Mouse (Mus musculus): Measurements from ENCODE around the gene Olfr725. TPM values are rescaled to one million over a fixed set of nuclear protein-coding genes. Genes with fewer than 3 reads are reported as not detected.

The Olfr725 gene
- total RNA-seq (2014; rRNA removed), result not detected in 2 replicates
- polyA plus RNA-seq (2015; fragmentation: Nextera tagmentation; extraction: Ambion mirVana), result not detected in 2 replicates

GRCm38 (mm10) chr14:50040275-50040674 lies at the start of gene Olfr725:
Gene Olfr725 (minus strand): TSS chr14:50040375.
- TF ChIP-seq CTCF (IDR thresholded peaks at IDR 0.05; ENCODE audit: low read depth), result no peak
- H3K27me3 ChIP-seq (ENCODE audit: insufficient read depth, low read length), result no peaks in the 10 kb centered on the region
- ATAC-seq (no peak), DNase-seq (ENCODE audit: low spot score) (no peak)
- H3K9me3 ChIP-seq (ENCODE audit: low read length), result no peaks in the 10 kb centered on the region
- H3K4me2 ChIP-seq (ENCODE audit: low read depth, low read length), result no peak within 1 kb of the TSS
- H3K4me1 ChIP-seq (ENCODE audit: insufficient read depth, low read length), result no peaks in the 10 kb centered on the region
- H3K36me3 ChIP-seq (ENCODE audit: insufficient read depth, low read length), result no peaks in the 10 kb centered on the region
- H3K9ac ChIP-seq (replicated peaks; ENCODE audit: low read length), result no peak within 1 kb of the TSS
- no peak within 1 kb of the TSS for H3K27ac ChIP-seq
- H3K4me3 ChIP-seq (ENCODE audit: low read length), result no peak within 1 kb of the TSS

- 1% methylated on average over 4 of the region's 4 CpGs for WGBS
- no peak for TF ChIP-seq CTCF (IDR thresholded peaks at IDR 0.05; ENCODE audit: low read depth)
These were observed 22.5 kb upstream of the Olfr725 start for GRCm38 (mm10) chr14:50062733-50063104.

GRCm38 (mm10) chr14:50061955-50062732 lies 22.0 kb upstream of the Olfr725 start:
- H3K4me2 ChIP-seq (ENCODE audit: low read depth, low read length), result peak overlapping the region; percentile 66
- WGBS, result 2% methylated on average over 50 of the region's 52 CpGs
- no peaks in the 10 kb centered on the region for H3K27me3 ChIP-seq (ENCODE audit: insufficient read depth, low read length)
- peak overlapping the region; percentile 59 for H3K9ac ChIP-seq (replicated peaks; ENCODE audit: low read length)
- DNase-seq (ENCODE audit: low spot score), result peak; percentile 85
- no peaks in the 10 kb centered on the region for H3K4me1 ChIP-seq (ENCODE audit: insufficient read depth, low read length)
- H3K4me3 ChIP-seq (ENCODE audit: low read length), result peak overlapping the region; percentile 76
- no peaks in the 10 kb centered on the region for H3K9me3 ChIP-seq (ENCODE audit: low read length)
- no peaks in the 10 kb centered on the region for H3K36me3 ChIP-seq (ENCODE audit: insufficient read depth, low read length)
- peak overlapping the region; percentile 77 for H3K27ac ChIP-seq
- peak; percentile 97 for ATAC-seq
- TF ChIP-seq CTCF (IDR thresholded peaks at IDR 0.05; ENCODE audit: low read depth), result peak; percentile 76

More at GRCm38 (mm10) chr14:50062733-50063104, 22.5 kb upstream of the Olfr725 start:
- H3K9ac ChIP-seq (replicated peaks; ENCODE audit: low read length), result no peak overlapping the region
- H3K4me1 ChIP-seq (ENCODE audit: insufficient read depth, low read length), result no peaks in the 10 kb centered on the region
- no peaks in the 10 kb centered on the region for H3K9me3 ChIP-seq (ENCODE audit: low read length)
- H3K27ac ChIP-seq, result 0 out of 2 replicates have a peak overlapping the region, but pooled peaks have one; percentile 77
- no peaks in the 10 kb centered on the region for H3K27me3 ChIP-seq (ENCODE audit: insufficient read depth, low read length)
- no peak for DNase-seq (ENCODE audit: low spot score)
- ATAC-seq, result peak; percentile 60
- H3K36me3 ChIP-seq (ENCODE audit: insufficient read depth, low read length), result no peaks in the 10 kb centered on the region
- peak overlapping the region; percentile 66 for H3K4me2 ChIP-seq (ENCODE audit: low read depth, low read length)
- H3K4me3 ChIP-seq (ENCODE audit: low read length), result peak overlapping the region; percentile 76

- H3K36me3 ChIP-seq (ENCODE audit: insufficient read depth, low read length), result no peaks in the 10 kb centered on the region
- H3K9me3 ChIP-seq (ENCODE audit: low read length), result no peaks in the 10 kb centered on the region
- H3K27ac ChIP-seq, result peak overlapping the region; percentile 77; the same call in 1 of the 2 replicates
- no peak; the same call in 1 of the 2 replicates for ATAC-seq
- H3K9ac ChIP-seq (replicated peaks; ENCODE audit: low read length), result peak overlapping the region; percentile 59; the same call in 1 of the 2 replicates
- peak overlapping the region; percentile 76 for H3K4me3 ChIP-seq (ENCODE audit: low read length)
- DNase-seq (ENCODE audit: low spot score), result no peak
- under 1% methylated on average over 13 of the region's 13 CpGs for WGBS
- H3K4me1 ChIP-seq (ENCODE audit: insufficient read depth, low read length), result no peaks in the 10 kb centered on the region
- H3K27me3 ChIP-seq (ENCODE audit: insufficient read depth, low read length), result no peaks in the 10 kb centered on the region
- no peak for TF ChIP-seq CTCF (IDR thresholded peaks at IDR 0.05; ENCODE audit: low read depth)
- peak overlapping the region; percentile 66 for H3K4me2 ChIP-seq (ENCODE audit: low read depth, low read length)
These were observed 21.4 kb upstream of the Olfr725 start for GRCm38 (mm10) chr14:50061590-50061954.

GRCm38 (mm10) chr14:50061179-50061578 lies 21.0 kb upstream of the Olfr725 start:
- H3K4me3 ChIP-seq (ENCODE audit: low read length), result peak overlapping the region; percentile 76
- no peak overlapping the region; the same call in 1 of the 2 replicates for H3K9ac ChIP-seq (replicated peaks; ENCODE audit: low read length)
- H3K4me2 ChIP-seq (ENCODE audit: low read depth, low read length), result peak overlapping the region; percentile 66
- 15% methylated on average over 11 of the region's 11 CpGs for WGBS
- ATAC-seq (no peak), DNase-seq (ENCODE audit: low spot score) (peak; percentile 14)
- no peak for TF ChIP-seq CTCF (IDR thresholded peaks at IDR 0.05; ENCODE audit: low read depth)
- no peaks in the 10 kb centered on the region for H3K9me3 ChIP-seq (ENCODE audit: low read length)
- H3K36me3 ChIP-seq (ENCODE audit: insufficient read depth, low read length), result no peaks in the 10 kb centered on the region
- H3K27ac ChIP-seq, result no peak overlapping the region
- H3K27me3 ChIP-seq (ENCODE audit: insufficient read depth, low read length), result no peaks in the 10 kb centered on the region
- H3K4me1 ChIP-seq (ENCODE audit: insufficient read depth, low read length), result no peaks in the 10 kb centered on the region

- H3K4me3 ChIP-seq (ENCODE audit: low read length), result no peak overlapping the region
- 93% methylated on average over 2 of the region's 2 CpGs for WGBS
- no peaks in the 10 kb centered on the region for H3K36me3 ChIP-seq (ENCODE audit: insufficient read depth, low read length)
- TF ChIP-seq CTCF (IDR thresholded peaks at IDR 0.05; ENCODE audit: low read depth), result no peak
- H3K4me2 ChIP-seq (ENCODE audit: low read depth, low read length), result no peak overlapping the region
- H3K9ac ChIP-seq (replicated peaks; ENCODE audit: low read length), result no peak overlapping the region
- DNase-seq (ENCODE audit: low spot score), result no peak
- no peaks in the 10 kb centered on the region for H3K27me3 ChIP-seq (ENCODE audit: insufficient read depth, low read length)
- H3K27ac ChIP-seq, result no peak overlapping the region
- no peaks in the 10 kb centered on the region for H3K4me1 ChIP-seq (ENCODE audit: insufficient read depth, low read length)
- H3K9me3 ChIP-seq (ENCODE audit: low read length), result no peaks in the 10 kb centered on the region
- ATAC-seq, result no peak
These were observed 8.1 kb downstream of the Olfr725 start for GRCm38 (mm10) chr14:50032041-50032440.

- ATAC-seq (no peak), DNase-seq (ENCODE audit: low spot score) (no peak)
- Histone ChIP-seq H3K4me2 (ENCODE audit: low read depth, low read length) (no peak overlapping the region), H3K4me1 (ENCODE audit: insufficient read depth, low read length) (no peaks in the 10 kb centered on the region), H3K9me3 (ENCODE audit: low read length) (no peaks in the 10 kb centered on the region), H3K36me3 (ENCODE audit: insufficient read depth, low read length) (no peaks in the 10 kb centered on the region), H3K27me3 (ENCODE audit: insufficient read depth, low read length) (no peaks in the 10 kb centered on the region), H3K9ac (replicated peaks; ENCODE audit: low read length) (no peak overlapping the region), H3K27ac (no peak overlapping the region), H3K4me3 (ENCODE audit: low read length) (no peak overlapping the region)
- 84% methylated on average over 4 of the region's 4 CpGs for WGBS
- TF ChIP-seq CTCF (IDR thresholded peaks at IDR 0.05; ENCODE audit: low read depth), result no peak
These were observed 8.8 kb downstream of the Olfr725 start for GRCm38 (mm10) chr14:50031356-50031755.

Data from hindbrain, postnatal 0 days (tissue).